Mouse (Mus musculus) neural tube, embryonic 14.5 days (tissue): ENCODE measurements around the gene Iqcj. TPM values are rescaled to one million over a fixed set of nuclear protein-coding genes. Genes with fewer than 3 reads are reported as not detected.
A peak's percentile ranks its signal among the peaks of the same experiment; 100 is the strongest.

Source experiments
- ATAC-seq: fragments of 200-750 bp; cut with Nextera tagmentation; 2 replicates; pipeline ENCODE4 v1.8.0; 2017; ENCODE audit warnings: low read depth, mild to moderate bottlenecking, moderate TSS enrichment, moderate library complexity
- H3K27ac ChIP-seq: fragments of 300-500 bp; sonication (generic); 2 replicates; pipeline ENCODE4 v1.5.1; 2014; ENCODE audit warnings: low read depth, mild to moderate bottlenecking, control low read depth, low read length, moderate library complexity, mixed read lengths
- H3K27me3 ChIP-seq: fragments of 300-500 bp; sonication (generic); 2 replicates; pipeline ENCODE4 v1.6.1; 2014; ENCODE audit warnings: low read length; ENCODE audit not compliant: control insufficient read depth, insufficient read depth
- H3K36me3 ChIP-seq: fragments of 300-500 bp; sonication (generic); 2 replicates; pipeline ENCODE4 v1.6.1; 2014; ENCODE audit warnings: low read length, mixed read lengths; ENCODE audit not compliant: control insufficient read depth, insufficient read depth
- H3K4me1 ChIP-seq: fragments of 300-500 bp; sonication (generic); 2 replicates; pipeline ENCODE4 v1.6.1; 2014; ENCODE audit warnings: low read length; ENCODE audit not compliant: control insufficient read depth, insufficient read depth
- H3K4me2 ChIP-seq: fragments of 300-500 bp; sonication (generic); 2 replicates; pipeline ENCODE4 v1.6.1; 2014; ENCODE audit warnings: mild to moderate bottlenecking, low read depth, low read length, control low read depth
- H3K4me3 ChIP-seq: fragments of 300-500 bp; sonication (generic); 2 replicates; pipeline ENCODE4 v1.5.1; 2014; ENCODE audit warnings: low read depth, low read length, control low read depth, mixed read lengths
- H3K9ac ChIP-seq: fragments of 300-500 bp; sonication (generic); replicated peaks from 2 replicates; pipeline ENCODE4 v1.6.1; 2014; ENCODE audit warnings: low read depth, mild to moderate bottlenecking, control low read depth, low read length, mixed read lengths
- H3K9me3 ChIP-seq: fragments of 300-500 bp; sonication (generic); 2 replicates; pipeline ENCODE4 v1.6.1; 2016; ENCODE audit warnings: low read length; ENCODE audit not compliant: control insufficient read depth
- WGBS: fragments of 180-500 bp; shearing (Covaris S2); extraction: QIAGEN DNeasy Blood & Tissue Kit; methylation state at CpG from one replicate; pipeline ENCODE4 v1.1.7; 2014; 5-methylcytosine and 5-hydroxymethylcytosine counted together
- polyA plus RNA-seq: library from polyadenylated mRNA; unstranded; fragments of >200 nt; fragmentation: Nextera tagmentation; extraction: Ambion mirVana; gene quantifications from 2 replicates; pipeline ENCODE4 v1.2.1, GENCODE M21; 2014

The Iqcj gene
- polyA plus RNA-seq, 1 experiment from 2014 or later, result 1.9 TPM

GRCm38 (mm10) chr3:67931914-67932313, 39.9 kb downstream of the Iqcj start:
- WGBS, result 82% methylated on average over 3 of the region's 3 CpGs
- H3K9ac ChIP-seq, result no peak overlapping the region
- H3K9me3 ChIP-seq, result no peaks in the 10 kb centered on the region
- no peaks in the 10 kb centered on the region for H3K4me1 ChIP-seq
- H3K4me3 ChIP-seq, result no peak overlapping the region
- no peak overlapping the region for H3K4me2 ChIP-seq
- H3K27ac ChIP-seq, result no peak overlapping the region
- ATAC-seq, result no peak
- H3K36me3 ChIP-seq, result no peaks in the 10 kb centered on the region
- no peaks in the 10 kb centered on the region for H3K27me3 ChIP-seq

- 80% methylated on average over 3 of the region's 3 CpGs for WGBS
- no peak for ATAC-seq
- Histone ChIP-seq H3K4me1 (no peaks in the 10 kb centered on the region), H3K27ac (no peak overlapping the region), H3K4me3 (no peak overlapping the region), H3K27me3 (no peaks in the 10 kb centered on the region), H3K4me2 (no peak overlapping the region), H3K9me3 (no peaks in the 10 kb centered on the region), H3K9ac (no peak overlapping the region), H3K36me3 (no peaks in the 10 kb centered on the region)
These were observed 43.8 kb downstream of the Iqcj start for GRCm38 (mm10) chr3:67935829-67936228.

- no peaks in the 10 kb centered on the region for H3K27me3 ChIP-seq
- H3K4me2 ChIP-seq, result no peak overlapping the region
- no peak for ATAC-seq
- H3K9me3 ChIP-seq, result no peaks in the 10 kb centered on the region
- WGBS, result 80% methylated on average over 2 of the region's 2 CpGs
- H3K27ac ChIP-seq, result no peak overlapping the region
- no peaks in the 10 kb centered on the region for H3K4me1 ChIP-seq
- no peak overlapping the region for H3K9ac ChIP-seq
- no peaks in the 10 kb centered on the region for H3K36me3 ChIP-seq
- no peak overlapping the region for H3K4me3 ChIP-seq
These were observed 55.0 kb downstream of the Iqcj start for GRCm38 (mm10) chr3:67947000-67947399.

GRCm38 (mm10) chr3:67952517-67952940, 60.5 kb downstream of the Iqcj start:
- ATAC-seq, result peak; percentile 56; the same call in 1 of the 2 replicates
- no peak overlapping the region for H3K9ac ChIP-seq
- WGBS, result 28% methylated on average over 5 of the region's 5 CpGs

GRCm38 (mm10) chr3:67954459-67955065, 62.5 kb downstream of the Iqcj start:
- Histone ChIP-seq H3K4me1 (0 out of 2 replicates have a peak, but pooled peaks cover 4% of the 10 kb centered on the region), H3K27me3 (no peaks in the 10 kb centered on the region), H3K36me3 (no peaks in the 10 kb centered on the region), H3K4me2 (no peak overlapping the region), H3K27ac (no peak overlapping the region), H3K9ac (no peak overlapping the region), H3K4me3 (no peak overlapping the region), H3K9me3 (no peaks in the 10 kb centered on the region)
- ATAC-seq, result no peak
- WGBS, result 31% methylated on average over 5 of the region's 5 CpGs

More at GRCm38 (mm10) chr3:67952517-67952940, 60.5 kb downstream of the Iqcj start:
- Histone ChIP-seq H3K27ac (no peak overlapping the region), H3K27me3 (no peaks in the 10 kb centered on the region), H3K9me3 (no peaks in the 10 kb centered on the region), H3K4me3 (no peak overlapping the region), H3K36me3 (no peaks in the 10 kb centered on the region), H3K4me2 (no peak overlapping the region), H3K4me1 (0 out of 2 replicates have a peak, but pooled peaks cover 4% of the 10 kb centered on the region)

GRCm38 (mm10) chr3:67959672-67960071, 67.7 kb downstream of the Iqcj start:
- Histone ChIP-seq H3K4me2 (no peak overlapping the region), H3K4me1 (0 out of 2 replicates have a peak, but pooled peaks cover 3% of the 10 kb centered on the region), H3K9me3 (no peaks in the 10 kb centered on the region), H3K9ac (no peak overlapping the region), H3K27ac (no peak overlapping the region), H3K4me3 (no peak overlapping the region), H3K27me3 (no peaks in the 10 kb centered on the region), H3K36me3 (no peaks in the 10 kb centered on the region)
- ATAC-seq, result peak; percentile 67; the same call in 1 of the 2 replicates
- 39% methylated on average over 7 of the region's 7 CpGs for WGBS

- Histone ChIP-seq H3K4me3 (no peak overlapping the region), H3K9ac (no peak overlapping the region), H3K4me2 (no peak overlapping the region), H3K9me3 (no peaks in the 10 kb centered on the region), H3K36me3 (no peaks in the 10 kb centered on the region), H3K27ac (no peak overlapping the region), H3K27me3 (no peaks in the 10 kb centered on the region), H3K4me1 (0 out of 2 replicates have a peak, but pooled peaks cover 3% of the 10 kb centered on the region)
- ATAC-seq, result peak; percentile 26; the same call in 1 of the 2 replicates
- 35% methylated on average over 3 of the region's 3 CpGs for WGBS
These were observed 68.1 kb downstream of the Iqcj start for GRCm38 (mm10) chr3:67960133-67960532.

- Histone ChIP-seq H3K9ac (no peak overlapping the region), H3K27ac (no peak overlapping the region), H3K4me3 (no peak overlapping the region), H3K9me3 (no peaks in the 10 kb centered on the region), H3K4me2 (no peak overlapping the region), H3K27me3 (no peaks in the 10 kb centered on the region), H3K4me1 (0 out of 2 replicates have a peak, but pooled peaks cover 3% of the 10 kb centered on the region), H3K36me3 (no peaks in the 10 kb centered on the region)
- no peak for ATAC-seq
These were observed 68.7 kb downstream of the Iqcj start for GRCm38 (mm10) chr3:67960727-67961126.

GRCm38 (mm10) chr3:67961934-67962639, 70.1 kb downstream of the Iqcj start:
- Histone ChIP-seq H3K4me1 (0 out of 2 replicates have a peak, but pooled peaks cover 3% of the 10 kb centered on the region), H3K27me3 (no peaks in the 10 kb centered on the region), H3K36me3 (no peaks in the 10 kb centered on the region), H3K4me3 (no peak overlapping the region), H3K4me2 (no peak overlapping the region), H3K9ac (no peak overlapping the region), H3K9me3 (no peaks in the 10 kb centered on the region), H3K27ac (no peak overlapping the region)
- WGBS, result 87% methylated on average over 6 of the region's 6 CpGs
- ATAC-seq, result no peak
